Mouse (Mus musculus) CH12.LX (cell line): ENCODE measurements around the gene Hoxb7. TPM values are rescaled to one million over a fixed set of nuclear protein-coding genes. Genes with fewer than 3 reads are reported as not detected.
A peak's percentile ranks its signal among the peaks of the same experiment; 100 is the strongest.

ENCODE experiments used
- DNase-seq: peaks from one replicate; pipeline ENCODE4 v3.0.0-alpha.2; 2013; ENCODE audit errors: extremely low read depth
- H3K27ac ChIP-seq: 2 replicates; pipeline ENCODE4 v1.5.1; 2012; ENCODE audit warnings: low read depth, mild to moderate bottlenecking, control low read depth, moderate library complexity; ENCODE audit not compliant: insufficient read depth
- H3K27me3 ChIP-seq: replicated peaks from 2 replicates; pipeline ENCODE3; 2012; ENCODE audit warnings: inconsistent platforms
- H3K36me3 ChIP-seq, 2 experiments: replicated peaks in 1 of 2; 2 replicates each; pipeline versions ENCODE3 to v1.6.1; 2012; ENCODE audit warnings: inconsistent platforms in 1 of 2, low read length in 1 of 2, mild to moderate bottlenecking in 1 of 2, mixed read lengths in 1 of 2, moderate library complexity in 1 of 2; ENCODE audit not compliant: control insufficient read depth in 1 of 2, insufficient read depth in 1 of 2
- H3K4me1 ChIP-seq, 2 experiments: 2 replicates each; pipeline ENCODE4 v1.6.1; 2012; ENCODE audit warnings: inconsistent platforms in 1 of 2, moderate library complexity in 1 of 2; ENCODE audit not compliant: insufficient read depth in 2 of 2, control insufficient read depth in 1 of 2
- H3K4me2 ChIP-seq: 2 replicates; pipeline ENCODE4 v1.6.1; 2012; ENCODE audit warnings: low read depth, mild to moderate bottlenecking, control low read depth; ENCODE audit not compliant: poor library complexity, insufficient read depth, severe bottlenecking
- H3K4me3 ChIP-seq, 3 experiments: fragments of 150-350 bp in 1 of 3; sonication (generic) in 1 of 3; replicated peaks in 1 of 3; 2 replicates each; pipeline versions ENCODE3 to v1.5.1; 2011 to 2012; ENCODE audit warnings: low read depth in 2 of 3, low read length in 2 of 3, mild to moderate bottlenecking in 2 of 3, moderate library complexity in 2 of 3, control low read depth in 1 of 3, improper control_type of control experiment in 1 of 3, inconsistent platforms in 1 of 3, mixed read lengths in 1 of 3; ENCODE audit not compliant: poor library complexity in 1 of 3
- H3K79me2 ChIP-seq: replicated peaks from 2 replicates; pipeline ENCODE4 v1.6.1; 2012; ENCODE audit warnings: mild to moderate bottlenecking, moderate library complexity; ENCODE audit not compliant: control insufficient read depth, poor library complexity, insufficient read depth, severe bottlenecking; ENCODE audit errors: extremely low read depth
- H3K9ac ChIP-seq: 2 replicates; pipeline ENCODE4 v1.6.1; 2012; ENCODE audit warnings: low read depth, mild to moderate bottlenecking, control low read depth, moderate library complexity; ENCODE audit not compliant: insufficient read depth
- H3K9me3 ChIP-seq: replicated peaks from 2 replicates; pipeline ENCODE3; 2012; ENCODE audit warnings: low read length, inconsistent platforms, mixed read lengths
- CHD2 ChIP-seq: IDR thresholded peaks from 2 replicates; pipeline ENCODE4 v1.6.1; 2011; ENCODE audit warnings: low read length, improper control_type of control experiment
- CTCF ChIP-seq, 2 experiments: IDR thresholded peaks in 1 of 2; conservative IDR thresholded peaks in 1 of 2; 2 replicates each; pipeline ENCODE4 v1.5.1; 2011 to 2012; ENCODE audit warnings: low read depth in 2 of 2, low read length in 2 of 2, improper control_type of control experiment in 1 of 2, inconsistent platforms in 1 of 2, mild to moderate bottlenecking in 1 of 2, moderate library complexity in 1 of 2
- ELF1 ChIP-seq: IDR thresholded peaks from 2 replicates; pipeline ENCODE4 v1.6.1; 2014; ENCODE audit warnings: low read depth, mild to moderate bottlenecking, inconsistent platforms, low read length, improper control_type of control experiment
- IRF4 ChIP-seq: IDR thresholded peaks from 2 replicates; pipeline ENCODE4 v1.6.1; 2014; ENCODE audit warnings: low read depth, mild to moderate bottlenecking, inconsistent platforms, low read length, improper control_type of control experiment
- JUN ChIP-seq: IDR thresholded peaks from 2 replicates; pipeline ENCODE4 v1.6.1; 2011; ENCODE audit warnings: low read depth, mild to moderate bottlenecking, low read length, improper control_type of control experiment, moderate library complexity; ENCODE audit not compliant: insufficient read depth
- KAT2A ChIP-seq: IDR thresholded peaks from 2 replicates; pipeline ENCODE4 v1.6.1; 2012; ENCODE audit warnings: low read length, improper control_type of control experiment, inconsistent platforms; ENCODE audit not compliant: insufficient replicate concordance
- MAFK ChIP-seq: IDR thresholded peaks from 2 replicates; pipeline ENCODE4 v1.6.1; 2011; ENCODE audit warnings: low read length, improper control_type of control experiment; ENCODE audit not compliant: insufficient replicate concordance
- MAX ChIP-seq: IDR thresholded peaks from 2 replicates; pipeline ENCODE4 v1.6.1; 2011; ENCODE audit warnings: low read length, improper control_type of control experiment
- MAZ ChIP-seq: IDR thresholded peaks from 2 replicates; pipeline ENCODE4 v1.6.1; 2012; ENCODE audit warnings: low read depth, mild to moderate bottlenecking, inconsistent platforms, low read length, improper control_type of control experiment, moderate library complexity
- MEF2A ChIP-seq: IDR thresholded peaks from 2 replicates; pipeline ENCODE4 v1.6.1; 2014; ENCODE audit warnings: low read depth, mild to moderate bottlenecking, inconsistent platforms, low read length, improper control_type of control experiment, borderline replicate concordance
- MXI1 ChIP-seq: IDR thresholded peaks from 2 replicates; pipeline ENCODE4 v1.6.1; 2011; ENCODE audit warnings: mild to moderate bottlenecking, low read depth, low read length, improper control_type of control experiment
- POLR2A ChIP-seq: IDR thresholded peaks from 2 replicates; pipeline ENCODE4 v1.6.1; 2011; ENCODE audit warnings: low read depth, mild to moderate bottlenecking, improper control_type of control experiment, low read length
- RCOR1 ChIP-seq: conservative IDR thresholded peaks from 2 replicates; pipeline ENCODE4 v1.6.1; 2012; ENCODE audit warnings: low read depth, mild to moderate bottlenecking, inconsistent platforms, low read length, improper control_type of control experiment
- SIN3A ChIP-seq: IDR thresholded peaks from 2 replicates; pipeline ENCODE4 v1.6.1; 2012; ENCODE audit warnings: low read length, improper control_type of control experiment, inconsistent platforms
- SMC3 ChIP-seq: IDR thresholded peaks from 2 replicates; pipeline ENCODE4 v1.6.1; 2011; ENCODE audit warnings: low read depth, low read length, improper control_type of control experiment
- TBP ChIP-seq: conservative IDR thresholded peaks from 2 replicates; pipeline ENCODE4 v1.6.1; 2011; ENCODE audit warnings: low read depth, low read length, improper control_type of control experiment
- TCF12 ChIP-seq: IDR thresholded peaks from 2 replicates; pipeline ENCODE4 v1.6.1; 2014; ENCODE audit warnings: low read depth, mild to moderate bottlenecking, inconsistent platforms, low read length, improper control_type of control experiment
- USF2 ChIP-seq: conservative IDR thresholded peaks from 2 replicates; pipeline ENCODE4 v1.6.1; 2011; ENCODE audit warnings: low read depth, low read length, improper control_type of control experiment
- ZMIZ1 ChIP-seq: IDR thresholded peaks from 2 replicates; pipeline ENCODE4 v1.6.1; 2012; ENCODE audit warnings: low read depth, mild to moderate bottlenecking, inconsistent platforms, low read length, improper control_type of control experiment
- ZNF384 ChIP-seq: IDR thresholded peaks from 2 replicates; pipeline ENCODE4 v1.6.1; 2012; ENCODE audit warnings: low read depth, low read length, improper control_type of control experiment, inconsistent platforms
- dilution Hi-C: fragments of 300-500 bp; cut with MboI; formaldehyde crosslinking; loops from 2 replicates; pipeline ENCODE4 v1.14.3; 2020; ENCODE audit warnings: low sequenced_read_pairs; ENCODE audit not compliant: extremely low pct_unique_long_range_greater_than_20kb, extremely low pct_ligation_motif_present
- in situ Hi-C: fragments of 300-500 bp; cut with MboI; formaldehyde crosslinking; loops from 3 replicates; pipeline ENCODE4 v1.14.3; 2019; ENCODE audit warnings: low sequenced_read_pairs, low pct_ligation_motif_present, low pct_unique_long_range_greater_than_20kb, mixed read lengths
- polyA plus RNA-seq: library from polyadenylated mRNA; unstranded; fragments of >175 nt; gene quantifications from 2 replicates; pipeline ENCODE4 v1.2.1, GENCODE M21; 2012; ENCODE audit warnings: low read depth; ENCODE audit not compliant: insufficient read length
- total RNA-seq, 2 experiments: library from RNA; depleted of rRNA; stranded (reverse); fragments of 300-350 nt in 1 of 2; fragments of >200 nt in 1 of 2; gene quantifications; 2 replicates each; pipeline ENCODE4 v1.2.3; 2012 to 2014

The Hoxb7 gene
- total and polyA plus RNA-seq, 3 experiments: not detected

GRCm38 (mm10) chr11:96295092-96295835, 8.8 kb downstream of the Hoxb7 start:
- H3K9me3 ChIP-seq: peaks cover 8% of the 10 kb centered on the region
- H3K27me3 ChIP-seq: peaks cover 86% of the 10 kb centered on the region
- TF ChIP-seq MAZ: peak; percentile 72
- no peak for TF ChIP-seq SMC3
- TF ChIP-seq CHD2: peak; percentile 27; the same call in 1 of the 2 replicates
- no peak for TF ChIP-seq USF2
- no peak for TF ChIP-seq CTCF (conservative IDR thresholded peaks at IDR 0.05 in 1 of 2, IDR thresholded peaks at IDR 0.05 in 1 of 2; ENCODE audit: low read depth in 2 of 2, low read length in 2 of 2)
- TF ChIP-seq ELF1: 0 out of 2 replicates have a peak, but pooled peaks have one; percentile 30
- no peak for TF ChIP-seq MEF2A
- TF ChIP-seq ZNF384: peak; percentile 82
- TF ChIP-seq TBP: no peak
- TF ChIP-seq POLR2A: no peak
- 0 out of 2 replicates have a peak, but pooled peaks have one; percentile 22 for TF ChIP-seq MXI1
- no peak for TF ChIP-seq TCF12
- no peak for TF ChIP-seq MAX
- peak overlapping the region; percentile 19 for H3K9ac ChIP-seq
- no peak overlapping the region for H3K27ac ChIP-seq
- in situ Hi-C loops (loop anchor here (10.0 kb wide), 1 partner anchor 570 kb away; no protein-coding TSS in a partner anchor), dilution Hi-C loops (no loop called here)
- no peak for DNase-seq
- peak overlapping the region; percentile 31 to 51 (median 36) for H3K4me3 ChIP-seq
- peak overlapping the region; percentile 91 for H3K4me2 ChIP-seq
- H3K36me3 ChIP-seq: no peaks in the 10 kb centered on the region
- H3K4me1 ChIP-seq: peaks cover 2 to 39% of the 10 kb centered on the region in 2 experiments; a peak in 2 of 4 replicates
- no peaks in the 10 kb centered on the region for H3K79me2 ChIP-seq

- H3K9ac ChIP-seq: no peak overlapping the region
- no peak overlapping the region for H3K4me2 ChIP-seq
- H3K4me1 ChIP-seq: peaks cover 0 to 39% of the 10 kb centered on the region in 2 experiments; a peak in 2 of 4 replicates
- H3K9me3 ChIP-seq: peaks cover 16% of the 10 kb centered on the region
- peaks cover 80% of the 10 kb centered on the region for H3K27me3 ChIP-seq
- in situ Hi-C loops (loop anchor here (10.0 kb wide), 1 partner anchor 568 kb away; no protein-coding TSS in a partner anchor), dilution Hi-C loops (no loop called here)
- TF ChIP-seq RCOR1 (no peak), SIN3A (no peak), MAFK (no peak), KAT2A (no peak), CTCF (conservative IDR thresholded peaks at IDR 0.05 in 1 of 2, IDR thresholded peaks at IDR 0.05 in 1 of 2; ENCODE audit: low read depth in 2 of 2, low read length in 2 of 2) (no peak), SMC3 (no peak), ZMIZ1 (no peak), IRF4 (no peak), JUN (no peak)
- no peak overlapping the region for H3K27ac ChIP-seq
- no peak overlapping the region for H3K4me3 ChIP-seq
- H3K79me2 ChIP-seq: no peaks in the 10 kb centered on the region
- DNase-seq: no peak
- no peaks in the 10 kb centered on the region for H3K36me3 ChIP-seq
Measured at GRCm38 (mm10) chr11:96296997-96297396, 10.6 kb downstream of the Hoxb7 start.
